Mouse (Mus musculus) T-helper 2 cell (primary cell): ENCODE measurements at regions not wholly inside any gene's neighbourhood (a gene's known extent, or its start where the extent isn't known, plus 50 kb on each side); places are given as distances from the start of the nearest gene placed in this dataset.

Source experiments
- in situ Hi-C: fragments of 300-600 bp; cut with MboI, MseI; formaldehyde crosslinking; loops from one replicate; pipeline ENCODE4 v1.15.1; 2025; ENCODE audit warnings: high pct_unique_total_duplicates

DNA sequence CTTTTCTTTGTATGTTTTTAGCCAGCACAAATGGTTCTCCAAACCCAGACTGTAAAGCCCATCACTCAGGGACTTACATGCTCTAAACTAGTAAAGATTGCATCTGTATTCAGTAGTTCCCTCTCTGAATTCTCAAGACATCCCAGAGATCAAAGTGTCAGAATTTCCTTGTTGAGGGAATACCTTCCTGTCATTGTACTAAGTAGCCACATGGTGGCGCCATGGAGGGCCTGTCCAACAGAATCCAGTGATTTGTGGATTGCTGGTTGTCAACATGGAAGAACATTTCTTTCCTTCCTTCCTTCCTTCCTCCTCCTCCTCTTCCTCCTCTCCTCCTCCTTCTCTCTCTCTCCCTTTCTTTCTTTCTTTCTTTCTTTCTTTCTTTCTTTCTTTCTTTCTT lies 93.6 kb upstream of the Trpm1 start:
- in situ Hi-C loops, result loop anchor here (25.0 kb wide), 1 partner anchor 677 kb away; no protein-coding TSS in a partner anchor

- in situ Hi-C loops, result loop anchor here (5.0 to 25.0 kb wide), 3 partner anchors 46 to 679 kb away; partner anchors contain the start of gene Trpm1
Observed at GRCm38 (mm10) chr7:64058282-64058872, 95.3 kb upstream of the Trpm1 start.

- in situ Hi-C loops, result loop anchor here (5.0 to 25.0 kb wide), 3 partner anchors 46 to 679 kb away; partner anchors contain the start of gene Trpm1
Observed at GRCm38 (mm10) chr7:64057873-64058272, 95.8 kb upstream of the Trpm1 start.

GRCm38 (mm10) chr7:64056498-64056897 lies 97.1 kb upstream of the Trpm1 start:
- in situ Hi-C loops, result loop anchor here (5.0 to 25.0 kb wide), 3 partner anchors 44 to 681 kb away; partner anchors contain the start of gene Trpm1

DNA sequence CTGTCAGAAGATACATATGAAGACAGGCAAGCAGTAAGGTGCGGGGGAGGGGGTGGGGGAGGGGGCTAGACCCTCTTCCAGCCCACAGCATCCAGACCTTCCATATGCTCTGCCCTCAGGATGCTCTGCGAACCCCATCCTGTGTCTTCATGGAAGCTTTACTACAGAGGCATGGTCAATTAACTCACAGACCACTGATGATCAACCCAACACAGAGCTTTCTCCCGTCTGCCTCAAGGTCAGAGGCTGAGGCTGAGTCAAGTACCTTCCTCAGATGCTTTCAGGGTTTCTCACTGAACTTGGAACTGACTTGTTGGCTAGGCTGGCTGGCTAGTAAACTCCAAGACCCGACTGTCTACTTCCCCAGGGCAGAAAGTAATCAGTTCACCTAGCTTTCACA lies 98.6 kb upstream of the Trpm1 start:
- in situ Hi-C loops, result loop anchor here (5.0 to 25.0 kb wide), 3 partner anchors 43 to 682 kb away; partner anchors contain the start of gene Trpm1

DNA sequence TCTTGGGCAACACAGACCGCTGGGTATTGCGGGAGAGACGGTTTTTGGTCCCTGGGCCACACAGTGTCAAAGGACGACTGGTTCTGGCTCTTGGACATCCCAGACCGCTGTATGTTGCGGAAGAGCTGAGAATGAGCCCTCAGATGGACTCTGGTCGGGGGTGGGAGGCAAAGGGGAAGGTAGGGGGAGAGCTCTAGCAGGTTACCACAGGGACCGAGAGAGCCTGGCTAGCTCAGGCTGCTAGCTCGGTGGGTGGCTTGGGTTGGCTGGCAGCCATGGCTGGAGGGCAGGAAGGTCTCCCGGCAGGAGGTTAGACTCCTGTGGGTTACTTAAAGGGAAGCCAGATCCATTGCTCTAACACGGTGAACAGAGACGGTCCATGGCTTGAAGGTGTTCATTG lies 99.9 kb upstream of the Trpm1 start:
- in situ Hi-C loops, result loop anchor here (25.0 kb wide), 1 partner anchor 684 kb away; no protein-coding TSS in a partner anchor

DNA sequence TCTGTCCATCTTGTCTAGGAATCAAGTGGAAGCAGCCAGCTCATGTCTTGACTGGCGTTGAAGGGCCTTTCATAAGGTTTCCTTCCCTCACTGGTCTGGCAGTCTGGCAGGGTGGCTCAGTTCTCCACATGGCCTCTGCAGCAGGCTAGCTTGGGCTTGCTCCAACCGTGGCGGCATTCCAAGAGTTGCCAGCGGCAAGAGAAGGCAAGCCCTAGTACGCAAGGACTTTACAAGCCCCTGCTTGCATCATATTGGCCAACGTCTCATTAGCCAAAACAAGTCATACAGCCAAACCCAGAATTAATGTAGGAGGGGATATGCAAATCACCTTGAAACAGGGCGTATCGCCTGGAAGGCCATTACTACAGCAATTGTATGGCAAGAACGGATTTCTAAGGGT lies 101.2 kb upstream of the Trpm1 start:
- in situ Hi-C loops, result loop anchor here (25.0 kb wide), 1 partner anchor 685 kb away; no protein-coding TSS in a partner anchor

GRCm38 (mm10) chr7:64050826-64051401 lies 102.7 kb upstream of the Trpm1 start:
- in situ Hi-C loops, result loop anchor here (25.0 kb wide), 1 partner anchor 686 kb away; no protein-coding TSS in a partner anchor

- in situ Hi-C loops, result loop anchor here (25.0 kb wide), 1 partner anchor 687 kb away; no protein-coding TSS in a partner anchor
Observed at GRCm38 (mm10) chr7:64050246-64050645, 103.4 kb upstream of the Trpm1 start.

- in situ Hi-C loops, result no loop called here
Observed at GRCm38 (mm10) chr7:64049183-64049965, 104.3 kb upstream of the Trpm1 start.

GRCm38 (mm10) chr7:64048452-64049182 lies 105.0 kb upstream of the Trpm1 start:
- in situ Hi-C loops, result no loop called here

DNA sequence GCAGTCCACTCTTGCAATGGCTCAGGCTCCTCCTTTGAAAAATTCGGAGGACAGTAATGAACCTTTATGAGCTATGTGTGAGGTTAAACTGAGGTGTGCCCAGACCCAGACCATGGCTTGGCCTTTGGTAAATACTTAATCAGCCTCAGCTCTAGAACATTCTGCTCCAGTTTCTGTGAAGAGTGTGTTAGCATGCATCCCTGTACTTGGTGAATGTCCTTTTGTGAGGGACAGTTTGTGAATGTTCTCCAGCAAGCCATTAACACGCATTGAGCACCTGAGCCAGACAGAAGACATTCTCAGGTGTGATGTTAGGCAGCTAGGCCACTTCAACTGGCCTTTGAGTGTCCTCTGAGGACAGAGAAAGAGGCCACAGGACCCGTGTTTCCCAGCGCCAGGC lies 105.8 kb upstream of the Trpm1 start:
- in situ Hi-C loops, result no loop called here

GRCm38 (mm10) chr7:64045292-64045691 lies 106.6 kb upstream of the Klf13 start:
- in situ Hi-C loops, result no loop called here

DNA sequence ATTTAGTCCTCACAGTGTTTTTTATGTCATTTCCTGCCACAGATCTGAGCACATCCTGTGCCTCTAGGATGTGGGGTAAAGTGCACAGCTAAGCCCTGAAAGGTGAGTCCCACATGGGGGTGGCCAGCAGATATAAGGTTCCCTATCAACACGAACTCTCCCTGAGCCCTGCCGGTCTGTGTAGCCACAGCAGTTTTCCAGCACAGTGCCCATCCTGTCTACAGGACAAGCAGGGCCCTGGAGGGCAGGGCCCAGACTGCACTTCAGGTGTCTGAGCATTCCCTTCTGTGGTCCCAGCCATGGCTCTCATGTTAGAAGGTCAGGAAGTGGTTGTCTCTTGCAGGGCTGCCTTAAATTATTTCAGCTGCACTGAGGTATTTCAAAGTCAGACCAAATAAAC lies 104.3 kb upstream of the Klf13 start:
- in situ Hi-C loops, result no loop called here

DNA sequence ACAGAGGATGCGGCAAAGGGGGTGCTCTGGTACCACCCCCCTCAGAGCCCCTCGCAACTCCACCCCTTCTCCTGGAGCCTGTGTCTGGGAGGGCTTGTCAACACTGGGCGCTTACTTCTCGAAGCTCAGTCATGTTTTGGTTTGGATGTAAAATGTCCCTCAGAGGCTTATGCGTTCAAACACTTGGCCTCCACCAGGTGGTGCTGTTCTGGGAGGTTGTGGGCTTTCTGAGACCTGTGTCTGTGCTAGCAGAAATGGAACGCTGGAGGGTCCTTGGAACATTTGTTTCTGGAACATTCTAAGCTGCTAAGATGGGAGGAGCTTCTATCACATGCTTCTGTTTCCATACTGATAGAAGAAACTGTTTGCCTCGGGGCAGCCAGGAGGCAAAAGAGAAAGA lies 102.6 kb upstream of the Klf13 start:
- in situ Hi-C loops, result no loop called here

GRCm38 (mm10) chr7:64040026-64040737 lies 101.5 kb upstream of the Klf13 start:
- in situ Hi-C loops, result no loop called here

GRCm38 (mm10) chr7:64037701-64038231 lies 99.1 kb upstream of the Klf13 start:
- in situ Hi-C loops, result no loop called here

- in situ Hi-C loops, result no loop called here
Observed at GRCm38 (mm10) chr7:64036154-64036553, 97.4 kb upstream of the Klf13 start.

DNA sequence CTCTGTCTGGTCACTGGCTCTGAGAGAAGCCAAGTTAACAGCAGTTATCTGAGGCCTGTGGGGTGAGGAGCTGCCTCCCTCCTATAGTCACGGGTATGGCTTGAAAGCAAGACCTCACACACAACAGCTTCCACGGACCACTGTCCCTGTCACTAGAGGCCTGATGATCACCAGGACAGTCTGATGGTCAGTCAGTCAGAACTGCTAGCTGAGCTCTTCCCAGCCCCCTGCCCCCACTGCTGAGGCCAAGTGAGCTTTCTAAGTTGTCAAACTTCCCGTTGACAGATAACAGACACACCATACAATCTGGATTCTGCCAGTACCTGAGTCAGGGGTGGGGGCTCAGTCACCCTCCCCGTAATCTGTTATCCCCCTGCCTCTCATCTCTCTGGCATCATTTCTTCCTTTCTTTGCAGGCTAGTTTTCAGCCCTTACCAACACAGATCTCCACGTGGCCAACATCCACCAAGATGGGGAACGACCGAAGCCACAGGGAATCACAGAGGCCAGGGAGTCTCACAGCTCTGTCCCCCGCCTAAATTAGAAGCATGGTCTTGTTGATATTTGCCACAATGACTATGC lies 96.4 kb upstream of the Klf13 start:
- in situ Hi-C loops, result no loop called here

GRCm38 (mm10) chr7:64034493-64034892 lies 95.8 kb upstream of the Klf13 start:
- in situ Hi-C loops, result no loop called here
